Mouse (Mus musculus): ENCODE results near the gene Zfp536. TPM values are rescaled to one million over a fixed set of nuclear protein-coding genes. Genes with fewer than 3 reads are reported as not detected.

The Zfp536 gene
- polyA plus RNA-seq, 1 experiment from 2014 or later: 7.2 TPM

GRCm38 (mm10) chr7:37689561-37690305 lies 83.7 kb downstream of the Zfp536 start:
- H3K9ac ChIP-seq (ENCODE audit: low read depth, low read length): no peak overlapping the region
- H3K36me3 ChIP-seq (ENCODE audit: control insufficient read depth, insufficient read depth, low read length): no peaks in the 10 kb centered on the region
- H3K4me2 ChIP-seq (ENCODE audit: low read depth, low read length): peak overlapping the region; percentile 21
- WGBS: 28% methylated on average over 23 of the region's 23 CpGs
- no peaks in the 10 kb centered on the region for H3K27me3 ChIP-seq (replicated peaks; ENCODE audit: control insufficient read depth, insufficient read depth, low read length)
- DNase-seq (ENCODE audit: low spot score) (peak; percentile 83), ATAC-seq (ENCODE audit: low read depth) (peak; percentile 58; the same call in 1 of the 2 replicates)
- no peaks in the 10 kb centered on the region for H3K9me3 ChIP-seq (ENCODE audit: control insufficient read depth, low read length)
- no peak overlapping the region for H3K4me3 ChIP-seq (ENCODE audit: low read depth, low read length)
- H3K27ac ChIP-seq (replicated peaks; ENCODE audit: low read depth, low read length): no peak overlapping the region; the same call in 1 of the 2 replicates
- no peaks in the 10 kb centered on the region; the same call in 1 of the 2 replicates for H3K4me1 ChIP-seq (ENCODE audit: control insufficient read depth, insufficient read depth, low read length)

GRCm38 (mm10) chr7:37689107-37689511 lies 84.3 kb downstream of the Zfp536 start:
- Histone ChIP-seq H3K4me3 (ENCODE audit: low read depth, low read length) (no peak overlapping the region), H3K36me3 (ENCODE audit: control insufficient read depth, insufficient read depth, low read length) (no peaks in the 10 kb centered on the region), H3K4me2 (ENCODE audit: low read depth, low read length) (peak overlapping the region; percentile 19; the same call in 1 of the 2 replicates), H3K9ac (ENCODE audit: low read depth, low read length) (no peak overlapping the region), H3K27ac (replicated peaks; ENCODE audit: low read depth, low read length) (no peak overlapping the region), H3K4me1 (ENCODE audit: control insufficient read depth, insufficient read depth, low read length) (no peaks in the 10 kb centered on the region; the same call in 1 of the 2 replicates), H3K9me3 (ENCODE audit: control insufficient read depth, low read length) (no peaks in the 10 kb centered on the region), H3K27me3 (replicated peaks; ENCODE audit: control insufficient read depth, insufficient read depth, low read length) (no peaks in the 10 kb centered on the region)
- WGBS: 41% methylated on average over 11 of the region's 11 CpGs
- DNase-seq (ENCODE audit: low spot score) (peak; percentile 65), ATAC-seq (ENCODE audit: low read depth) (peak; percentile 59; the same call in 1 of the 2 replicates)

GRCm38 (mm10) chr7:37686366-37686765 lies 87.1 kb downstream of the Zfp536 start:
- H3K9ac ChIP-seq (ENCODE audit: low read depth, low read length): no peak overlapping the region
- H3K4me3 ChIP-seq (ENCODE audit: low read depth, low read length): no peak overlapping the region
- 85% methylated on average over 2 of the region's 2 CpGs for WGBS
- DNase-seq (ENCODE audit: low spot score) (no peak), ATAC-seq (ENCODE audit: low read depth) (no peak)
- no peaks in the 10 kb centered on the region for H3K36me3 ChIP-seq (ENCODE audit: control insufficient read depth, insufficient read depth, low read length)
- H3K27ac ChIP-seq (replicated peaks; ENCODE audit: low read depth, low read length): no peak overlapping the region
- no peaks in the 10 kb centered on the region for H3K9me3 ChIP-seq (ENCODE audit: control insufficient read depth, low read length)
- H3K4me2 ChIP-seq (ENCODE audit: low read depth, low read length): no peak overlapping the region
- no peaks in the 10 kb centered on the region for H3K27me3 ChIP-seq (replicated peaks; ENCODE audit: control insufficient read depth, insufficient read depth, low read length)
- no peaks in the 10 kb centered on the region; the same call in 1 of the 2 replicates for H3K4me1 ChIP-seq (ENCODE audit: control insufficient read depth, insufficient read depth, low read length)

GRCm38 (mm10) chr7:37685247-37685646 lies 88.2 kb downstream of the Zfp536 start:
- Histone ChIP-seq H3K9me3 (ENCODE audit: control insufficient read depth, low read length) (no peaks in the 10 kb centered on the region), H3K36me3 (ENCODE audit: control insufficient read depth, insufficient read depth, low read length) (no peaks in the 10 kb centered on the region), H3K9ac (ENCODE audit: low read depth, low read length) (no peak overlapping the region), H3K4me1 (ENCODE audit: control insufficient read depth, insufficient read depth, low read length) (no peaks in the 10 kb centered on the region; the same call in 1 of the 2 replicates), H3K27me3 (replicated peaks; ENCODE audit: control insufficient read depth, insufficient read depth, low read length) (no peaks in the 10 kb centered on the region), H3K27ac (replicated peaks; ENCODE audit: low read depth, low read length) (no peak overlapping the region), H3K4me2 (ENCODE audit: low read depth, low read length) (no peak overlapping the region), H3K4me3 (ENCODE audit: low read depth, low read length) (no peak overlapping the region)
- DNase-seq (ENCODE audit: low spot score) (no peak), ATAC-seq (ENCODE audit: low read depth) (no peak)
- 81% methylated on average over 3 of the region's 3 CpGs for WGBS

- Histone ChIP-seq H3K4me1 (ENCODE audit: control insufficient read depth, insufficient read depth, low read length) (no peaks in the 10 kb centered on the region), H3K36me3 (ENCODE audit: control insufficient read depth, insufficient read depth, low read length) (no peaks in the 10 kb centered on the region), H3K4me3 (ENCODE audit: low read depth, low read length) (no peak overlapping the region), H3K9me3 (ENCODE audit: control insufficient read depth, low read length) (no peaks in the 10 kb centered on the region), H3K27me3 (replicated peaks; ENCODE audit: control insufficient read depth, insufficient read depth, low read length) (no peaks in the 10 kb centered on the region), H3K4me2 (ENCODE audit: low read depth, low read length) (no peak overlapping the region), H3K9ac (ENCODE audit: low read depth, low read length) (no peak overlapping the region), H3K27ac (replicated peaks; ENCODE audit: low read depth, low read length) (no peak overlapping the region)
- DNase-seq (ENCODE audit: low spot score): no peak
- no peak for ATAC-seq (ENCODE audit: low read depth)
- whole genome bisulfite sequencing: 70% methylated on average over 3 of the region's 3 CpGs
These were observed 92.1 kb downstream of the Zfp536 start for GRCm38 (mm10) chr7:37681335-37681734.

GRCm38 (mm10) chr7:37663676-37664365 lies 109.6 kb downstream of the Zfp536 start:
- no peak overlapping the region for H3K27ac ChIP-seq (replicated peaks; ENCODE audit: low read depth, low read length)
- H3K9me3 ChIP-seq (ENCODE audit: control insufficient read depth, low read length): no peaks in the 10 kb centered on the region
- peaks cover 17% of the 10 kb centered on the region for H3K4me1 ChIP-seq (ENCODE audit: control insufficient read depth, insufficient read depth, low read length)
- no peak for DNase-seq (ENCODE audit: low spot score)
- H3K27me3 ChIP-seq (replicated peaks; ENCODE audit: control insufficient read depth, insufficient read depth, low read length): no peaks in the 10 kb centered on the region
- no peak for ATAC-seq (ENCODE audit: low read depth)
- H3K9ac ChIP-seq (ENCODE audit: low read depth, low read length): no peak overlapping the region
- H3K4me3 ChIP-seq (ENCODE audit: low read depth, low read length): no peak overlapping the region
- no peaks in the 10 kb centered on the region for H3K36me3 ChIP-seq (ENCODE audit: control insufficient read depth, insufficient read depth, low read length)
- 87% methylated on average over 7 of the region's 7 CpGs for WGBS
- no peak overlapping the region for H3K4me2 ChIP-seq (ENCODE audit: low read depth, low read length)

GRCm38 (mm10) chr7:37648671-37649070 lies 124.8 kb downstream of the Zfp536 start:
- no peak overlapping the region for H3K4me2 ChIP-seq (ENCODE audit: low read depth, low read length)
- 0 out of 2 replicates have a peak, but pooled peaks cover 4% of the 10 kb centered on the region for H3K9me3 ChIP-seq (ENCODE audit: control insufficient read depth, low read length)
- DNase-seq (ENCODE audit: low spot score): no peak
- ATAC-seq (ENCODE audit: low read depth): no peak
- no peak overlapping the region for H3K27ac ChIP-seq (replicated peaks; ENCODE audit: low read depth, low read length)
- WGBS: 85% methylated on average over 11 of the region's 11 CpGs
- no peaks in the 10 kb centered on the region for H3K36me3 ChIP-seq (ENCODE audit: control insufficient read depth, insufficient read depth, low read length)
- H3K4me1 ChIP-seq (ENCODE audit: control insufficient read depth, insufficient read depth, low read length): no peaks in the 10 kb centered on the region
- no peaks in the 10 kb centered on the region for H3K27me3 ChIP-seq (replicated peaks; ENCODE audit: control insufficient read depth, insufficient read depth, low read length)
- H3K4me3 ChIP-seq (ENCODE audit: low read depth, low read length): no peak overlapping the region
- no peak overlapping the region for H3K9ac ChIP-seq (ENCODE audit: low read depth, low read length)

- Histone ChIP-seq H3K4me3 (ENCODE audit: low read depth, low read length) (no peak overlapping the region), H3K4me2 (ENCODE audit: low read depth, low read length) (no peak overlapping the region), H3K27ac (replicated peaks; ENCODE audit: low read depth, low read length) (no peak overlapping the region), H3K4me1 (ENCODE audit: control insufficient read depth, insufficient read depth, low read length) (no peaks in the 10 kb centered on the region), H3K9ac (ENCODE audit: low read depth, low read length) (no peak overlapping the region), H3K36me3 (ENCODE audit: control insufficient read depth, insufficient read depth, low read length) (no peaks in the 10 kb centered on the region), H3K27me3 (replicated peaks; ENCODE audit: control insufficient read depth, insufficient read depth, low read length) (no peaks in the 10 kb centered on the region), H3K9me3 (ENCODE audit: control insufficient read depth, low read length) (0 out of 2 replicates have a peak, but pooled peaks cover 2% of the 10 kb centered on the region)
- ATAC-seq (ENCODE audit: low read depth) (no peak), DNase-seq (ENCODE audit: low spot score) (no peak)
- WGBS: 83% methylated on average over 21 of the region's 21 CpGs
These were observed 125.4 kb downstream of the Zfp536 start for GRCm38 (mm10) chr7:37647917-37648615.
